Mouse (Mus musculus): ENCODE results near the gene Mief1.
A peak's percentile ranks its signal among the peaks of the same experiment; 100 is the strongest.

Mief1 gene

GRCm38 (mm10) chr15:80233733-80234509 is at the start of gene Mief1:
Gene Mief1, plus strand, starts transcription at chr15:80234018.
- peak; percentile 98 for DNase-seq

- DNase-seq, result no peak
Observed at GRCm38 (mm10) chr15:80188927-80189326, 44.9 kb upstream of the Mief1 start.

GRCm38 (mm10) chr15:80190075-80190474 is 43.7 kb upstream of the Mief1 start:
- DNase-seq, result no peak

- DNase-seq, result no peak
Observed at GRCm38 (mm10) chr15:80191585-80192245, 42.1 kb upstream of the Mief1 start.

GRCm38 (mm10) chr15:80192246-80192585 is 41.6 kb upstream of the Mief1 start:
- no peak for DNase-seq

GRCm38 (mm10) chr15:80192847-80193246 is 41.0 kb upstream of the Mief1 start:
- DNase-seq, result no peak

GRCm38 (mm10) chr15:80199556-80199955 is 34.3 kb upstream of the Mief1 start:
- no peak for DNase-seq

- DNase-seq, result no peak
Observed at GRCm38 (mm10) chr15:80202111-80202775, 31.6 kb upstream of the Mief1 start.

GRCm38 (mm10) chr15:80203406-80203805 is 30.4 kb upstream of the Mief1 start:
- no peak for DNase-seq

GRCm38 (mm10) chr15:80206057-80206565 is 27.7 kb upstream of the Mief1 start:
- DNase-seq, result no peak

- no peak for DNase-seq
Observed at GRCm38 (mm10) chr15:80208446-80208845, 25.4 kb upstream of the Mief1 start.

GRCm38 (mm10) chr15:80213688-80214087 is 20.1 kb upstream of the Mief1 start:
- no peak for DNase-seq

GRCm38 (mm10) chr15:80215716-80216479 is 17.9 kb upstream of the Mief1 start:
- DNase-seq, result no peak

GRCm38 (mm10) chr15:80216480-80216820 is 17.4 kb upstream of the Mief1 start:
- DNase-seq, result no peak

- no peak for DNase-seq
Observed at GRCm38 (mm10) chr15:80217476-80217875, 16.3 kb upstream of the Mief1 start.

- no peak for DNase-seq
Observed at GRCm38 (mm10) chr15:80219211-80219610, 14.6 kb upstream of the Mief1 start.

GRCm38 (mm10) chr15:80219705-80220657 is 13.8 kb upstream of the Mief1 start:
- no peak for DNase-seq

GRCm38 (mm10) chr15:80221031-80221430 is 12.8 kb upstream of the Mief1 start:
- DNase-seq, result no peak

GRCm38 (mm10) chr15:80223751-80224150 is 10.1 kb upstream of the Mief1 start:
- DNase-seq, result no peak

GRCm38 (mm10) chr15:80225208-80225607 is 8.6 kb upstream of the Mief1 start:
- peak; percentile 79 for DNase-seq

GRCm38 (mm10) chr15:80225796-80226195 is 8.0 kb upstream of the Mief1 start:
- DNase-seq, result peak; percentile 54

Data from cerebellum, adult 8-10 months (tissue).